Mouse (Mus musculus) lung, adult 2 months (tissue): Measurements from ENCODE around the gene Entpd3.

Experiments
- CTCF ChIP-seq: fragments of 200-500 bp; IDR thresholded peaks from 2 replicates; pipeline ENCODE4 v1.5.1; 2011; ENCODE audit warnings: mild to moderate bottlenecking, low read length, control low read depth; ENCODE audit not compliant: insufficient read depth
- POLR2A ChIP-seq: fragments of 200-500 bp; IDR thresholded peaks from 2 replicates; pipeline ENCODE4 v1.6.1; 2011; ENCODE audit warnings: low read depth, mild to moderate bottlenecking, control low read depth, low read length, borderline replicate concordance; ENCODE audit errors: extremely low read depth

DNA sequence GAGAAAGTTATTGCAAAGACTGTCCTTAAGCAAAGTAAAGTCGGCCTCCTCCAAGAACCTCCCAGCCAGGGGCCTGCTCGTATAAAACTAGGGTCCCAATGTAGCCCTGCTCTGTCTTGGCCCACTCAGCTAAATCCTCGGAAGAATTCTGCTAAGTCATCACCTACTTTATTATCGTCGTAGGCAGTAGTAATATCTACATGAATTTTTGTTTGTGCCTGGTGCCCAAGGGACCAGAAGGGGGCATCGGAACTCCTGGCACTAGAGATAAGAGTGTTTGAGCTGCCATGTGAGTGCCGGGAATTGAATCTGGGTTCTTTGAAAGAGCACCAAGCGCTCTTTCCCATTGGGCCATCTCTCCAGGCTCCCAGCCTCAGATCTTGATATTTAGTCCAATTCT, 11.7 kb upstream of the Entpd3 start:
- no peak for TF ChIP-seq CTCF
- TF ChIP-seq POLR2A, result no peak
